Mouse (Mus musculus) myocyte (in vitro differentiated cells): ENCODE results near the gene Abhd17c. TPM values are rescaled to one million over a fixed set of nuclear protein-coding genes. Genes with fewer than 3 reads are reported as not detected.

Experiments
- H3K27me3 ChIP-seq: one replicate; pipeline ENCODE4 v1.6.1; 2011; ENCODE audit not compliant: control insufficient read depth, insufficient read depth, insufficient read length
- H3K36me3 ChIP-seq: one replicate; pipeline ENCODE4 v1.6.1; 2011; ENCODE audit not compliant: control insufficient read depth, insufficient read depth
- H3K4me2 ChIP-seq: one replicate; pipeline ENCODE4 v1.6.1; 2011; ENCODE audit warnings: low read depth, control low read depth
- H3K4me3 ChIP-seq: one replicate; pipeline ENCODE4 v1.5.1; 2011; ENCODE audit warnings: mild to moderate bottlenecking, control low read depth, moderate library complexity
- H3K79me2 ChIP-seq: one replicate; pipeline ENCODE4 v1.6.1; 2011; ENCODE audit not compliant: control insufficient read depth, insufficient read depth
- H3ac ChIP-seq: one replicate; pipeline ENCODE4 v1.6.1; 2011; ENCODE audit not compliant: control insufficient read depth, insufficient read length
- CEBPB ChIP-seq: IDR thresholded peaks from 2 replicates; pipeline ENCODE4 v1.6.1; 2011; ENCODE audit warnings: mild to moderate bottlenecking, moderate library complexity; ENCODE audit not compliant: poor library complexity, insufficient read depth, severe bottlenecking
- E2F4 ChIP-seq: IDR thresholded peaks from one replicate; pipeline ENCODE4 v1.6.1; 2011; ENCODE audit warnings: mild to moderate bottlenecking, control low read depth, moderate library complexity; ENCODE audit not compliant: insufficient read depth
- MAX ChIP-seq: IDR thresholded peaks from one replicate; pipeline ENCODE4 v1.6.1; 2011; ENCODE audit warnings: low read depth, mild to moderate bottlenecking, control low read depth
- MYOD1 ChIP-seq, 3 experiments: IDR thresholded peaks; one replicate each; pipeline ENCODE4 v1.6.1; 2011; ENCODE audit warnings: control low read depth in 2 of 3, low read depth in 2 of 3, mild to moderate bottlenecking in 2 of 3, moderate library complexity in 1 of 3; ENCODE audit not compliant: insufficient read length in 2 of 3, control insufficient read depth in 1 of 3
- MYOG ChIP-seq, 3 experiments: IDR thresholded peaks; one replicate each; pipeline ENCODE4 v1.6.1; 2011; ENCODE audit warnings: control low read depth in 2 of 3, low read depth in 2 of 3, mild to moderate bottlenecking in 2 of 3; ENCODE audit not compliant: insufficient read length in 2 of 3, control insufficient read depth in 1 of 3, insufficient read depth in 1 of 3
- POLR2A ChIP-seq: IDR thresholded peaks from one replicate; pipeline ENCODE4 v1.6.1; 2011; ENCODE audit warnings: low read depth, mild to moderate bottlenecking, control low read depth, moderate library complexity; ENCODE audit not compliant: insufficient read length
- POLR2AphosphoS2 ChIP-seq: IDR thresholded peaks from one replicate; pipeline ENCODE4 v1.6.1; 2011; ENCODE audit warnings: low read depth, control low read depth; ENCODE audit not compliant: insufficient read length
- REST ChIP-seq: IDR thresholded peaks from one replicate; pipeline ENCODE4 v1.6.1; 2011; ENCODE audit warnings: mild to moderate bottlenecking, control low read depth, moderate library complexity; ENCODE audit not compliant: insufficient read depth, insufficient read length
- SRF ChIP-seq: IDR thresholded peaks from one replicate; pipeline ENCODE4 v1.6.1; 2011; ENCODE audit warnings: low read depth; ENCODE audit not compliant: control insufficient read depth, insufficient read length
- TCF12 ChIP-seq: IDR thresholded peaks from one replicate; pipeline ENCODE4 v1.6.1; 2011; ENCODE audit warnings: mild to moderate bottlenecking, control low read depth; ENCODE audit not compliant: poor library complexity, insufficient read depth, severe bottlenecking
- TCF3 ChIP-seq: IDR thresholded peaks from one replicate; pipeline ENCODE4 v1.6.1; 2011; ENCODE audit warnings: low read depth, control low read depth; ENCODE audit not compliant: insufficient read length
- USF1 ChIP-seq: IDR thresholded peaks from one replicate; pipeline ENCODE4 v1.6.1; 2011; ENCODE audit warnings: low read depth, mild to moderate bottlenecking, control low read depth, moderate library complexity
- polyA plus RNA-seq: library from polyadenylated mRNA; unstranded; fragments of >200 nt; fragmentation: generic; extraction: Trizol; gene quantifications from one replicate; pipeline ENCODE4 v1.2.1, GENCODE M21; 2012; ENCODE audit warnings: missing spikeins

The Abhd17c gene
- polyA plus RNA-seq, 1 experiment = 32.4 TPM

DNA sequence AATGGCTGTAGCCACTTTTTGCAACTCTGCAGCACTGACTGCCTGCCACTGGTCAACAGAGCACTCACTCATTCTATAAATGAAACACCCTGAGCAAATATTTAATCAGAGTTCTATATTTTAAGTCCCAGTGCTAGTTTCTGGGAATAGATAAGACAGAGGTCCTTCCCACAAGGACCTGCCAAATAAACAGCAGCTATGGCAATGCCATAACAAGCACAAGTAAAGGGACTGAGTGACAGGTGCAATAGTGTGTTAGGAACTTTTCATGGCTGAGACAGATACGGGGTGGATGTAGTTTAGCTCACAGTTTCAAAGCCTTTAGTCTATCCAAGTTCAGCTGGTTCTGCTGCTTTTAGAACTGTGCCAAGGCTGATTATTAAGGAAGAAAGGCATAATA, 3.9 kb downstream of the Abhd17c start:
- Histone ChIP-seq H3K36me3 (no peaks in the 10 kb centered on the region), H3K4me2 (no peak overlapping the region), H3K27me3 (no peaks in the 10 kb centered on the region), H3K4me3 (no peak overlapping the region), H3K79me2 (peaks cover 86% of the 10 kb centered on the region), H3ac (no peak overlapping the region)
- peak in 1 of 3 experiments; percentile 30 for TF ChIP-seq MYOG (IDR thresholded peaks at IDR 0.05; ENCODE audit: control insufficient read depth in 1 of 3, insufficient read depth in 1 of 3, insufficient read length in 2 of 3, low read depth in 2 of 3)
- peak in 2 of 3 experiments; percentile 51 to 65 for TF ChIP-seq MYOD1 (IDR thresholded peaks at IDR 0.05; ENCODE audit: control insufficient read depth in 1 of 3, insufficient read length in 2 of 3, low read depth in 2 of 3)
- TF ChIP-seq MAX = no peak

DNA sequence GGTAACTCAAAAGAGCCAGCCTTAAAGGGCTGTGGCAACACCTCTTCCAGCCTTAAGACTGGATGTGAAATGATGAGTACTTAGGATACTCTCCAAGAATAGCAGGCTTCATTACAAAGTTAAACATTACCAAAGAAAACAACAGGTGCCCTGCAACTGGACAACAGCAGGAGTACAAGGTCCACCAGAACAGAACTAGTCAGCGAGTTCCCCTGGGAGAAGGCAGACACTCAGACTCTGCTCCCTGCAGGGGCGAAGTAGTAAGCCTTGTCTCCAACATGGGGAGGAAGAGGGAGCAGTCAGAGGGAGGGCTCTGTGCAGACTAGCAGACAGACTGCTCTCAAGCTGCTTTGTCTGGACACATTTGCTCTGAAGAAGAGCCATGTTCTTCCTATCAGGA, 6.1 kb downstream of the Abhd17c start:
- peaks cover 100% of the 10 kb centered on the region for H3K79me2 ChIP-seq
- H3K4me3 ChIP-seq = no peak overlapping the region
- no peaks in the 10 kb centered on the region for H3K36me3 ChIP-seq
- peak overlapping the region; percentile 54 for H3K4me2 ChIP-seq
- no peak overlapping the region for H3ac ChIP-seq
- H3K27me3 ChIP-seq = no peaks in the 10 kb centered on the region
- no peak for TF ChIP-seq USF1
- TF ChIP-seq POLR2AphosphoS2 = peak; percentile 21
- no peak for TF ChIP-seq TCF3

DNA sequence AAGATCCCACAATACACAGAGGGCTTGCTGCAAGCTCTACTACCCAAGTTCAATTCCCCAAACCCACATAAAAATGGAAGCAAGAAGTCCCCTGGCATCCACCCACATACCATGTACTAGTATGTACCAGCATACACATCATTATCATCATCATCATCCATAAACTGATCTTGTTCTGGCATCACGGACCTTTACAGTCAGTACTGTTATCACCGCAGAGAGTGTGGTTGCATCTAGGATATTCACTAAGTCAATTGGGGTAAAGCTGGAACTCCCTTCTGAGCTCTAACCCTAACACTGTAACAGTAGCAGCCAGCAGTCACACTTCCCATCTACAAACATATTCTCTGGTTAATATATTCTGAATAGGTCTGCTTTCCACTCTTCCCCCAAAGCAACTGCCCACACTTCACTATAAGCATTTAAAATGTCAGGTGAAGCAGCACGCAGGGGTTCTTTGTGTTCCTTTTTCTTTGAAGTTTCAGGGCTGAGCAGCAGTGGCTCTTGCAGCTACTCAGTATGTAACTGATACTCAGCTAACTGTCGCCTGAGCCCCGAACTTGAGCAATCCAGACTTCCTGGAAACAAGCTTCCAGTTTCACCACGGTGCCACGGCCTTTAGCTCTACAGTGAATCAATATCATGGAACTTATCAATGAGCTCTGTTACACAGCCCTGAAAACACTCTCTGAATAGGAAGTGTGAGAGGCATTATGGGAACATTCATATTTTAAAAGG, 8.8 kb downstream of the Abhd17c start:
- Histone ChIP-seq H3K4me2 (peak overlapping the region; percentile 1), H3K4me3 (no peak overlapping the region), H3K36me3 (no peaks in the 10 kb centered on the region), H3ac (no peak overlapping the region), H3K27me3 (no peaks in the 10 kb centered on the region), H3K79me2 (peaks cover 100% of the 10 kb centered on the region)
- TF ChIP-seq MAX = no peak
- TF ChIP-seq CEBPB = peak; percentile 36; the same call in 1 of the 2 replicates

DNA sequence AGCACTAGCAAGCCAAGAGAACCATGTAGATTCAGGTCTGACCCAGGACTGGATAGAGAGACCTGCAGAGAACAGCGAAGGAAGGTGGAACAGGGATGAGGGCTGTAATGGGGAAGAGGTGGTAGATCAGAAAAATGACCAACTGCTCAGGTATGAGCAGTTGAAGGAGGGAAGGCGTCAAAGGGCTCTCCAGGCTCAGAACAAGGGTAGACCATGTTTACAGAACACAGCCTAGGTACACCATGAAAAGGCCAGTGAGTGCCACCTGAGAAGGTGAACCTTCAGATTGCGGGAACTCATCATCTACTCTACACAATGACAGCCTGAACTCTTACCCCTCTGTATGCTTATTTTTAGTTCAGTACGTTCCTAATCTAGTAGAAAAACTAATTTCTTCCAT, 9.5 kb downstream of the Abhd17c start:
- TF ChIP-seq USF1 = no peak
- TF ChIP-seq REST = no peak
- no peak for TF ChIP-seq MYOG (IDR thresholded peaks at IDR 0.05; ENCODE audit: control insufficient read depth in 1 of 3, insufficient read depth in 1 of 3, insufficient read length in 2 of 3, low read depth in 2 of 3)
- no peak for TF ChIP-seq TCF12
- TF ChIP-seq POLR2A = no peak
- TF ChIP-seq MAX = no peak
- no peak for TF ChIP-seq POLR2AphosphoS2
- TF ChIP-seq MYOD1 (IDR thresholded peaks at IDR 0.05; ENCODE audit: control insufficient read depth in 1 of 3, insufficient read length in 2 of 3, low read depth in 2 of 3) = no peak
- no peak for TF ChIP-seq E2F4
- no peak for TF ChIP-seq TCF3
- TF ChIP-seq SRF = no peak
- TF ChIP-seq CEBPB = no peak
- H3ac ChIP-seq = no peak overlapping the region
- no peaks in the 10 kb centered on the region for H3K27me3 ChIP-seq
- H3K79me2 ChIP-seq = peaks cover 100% of the 10 kb centered on the region
- no peaks in the 10 kb centered on the region for H3K36me3 ChIP-seq
- H3K4me2 ChIP-seq = no peak overlapping the region
- no peak overlapping the region for H3K4me3 ChIP-seq

DNA sequence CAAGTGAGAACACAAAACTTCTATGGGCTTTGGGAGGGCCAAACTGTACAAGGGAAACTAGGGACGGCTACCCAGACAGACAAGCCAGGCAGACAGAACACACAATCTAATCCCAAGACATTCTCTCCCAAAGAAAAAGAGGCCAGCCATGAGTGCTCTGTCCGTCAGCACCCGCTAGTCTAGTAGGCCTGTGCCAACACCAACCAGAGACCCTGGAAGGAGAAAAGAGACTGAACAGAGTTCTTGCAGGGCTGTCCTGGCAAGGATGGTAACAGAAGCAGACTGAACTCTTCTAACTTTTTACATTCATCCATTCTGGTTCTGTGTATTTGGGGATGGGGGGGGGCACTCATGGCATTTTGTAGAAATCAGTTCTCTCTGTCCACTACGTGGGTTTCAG, 12.1 kb downstream of the Abhd17c start:
- Histone ChIP-seq H3ac (no peak overlapping the region), H3K4me2 (no peak overlapping the region), H3K4me3 (no peak overlapping the region), H3K36me3 (no peaks in the 10 kb centered on the region), H3K27me3 (no peaks in the 10 kb centered on the region), H3K79me2 (peaks cover 100% of the 10 kb centered on the region)
- TF ChIP-seq MYOD1 (IDR thresholded peaks at IDR 0.05; ENCODE audit: control insufficient read depth in 1 of 3, insufficient read length in 2 of 3, low read depth in 2 of 3) = no peak
- TF ChIP-seq MAX = no peak
- TF ChIP-seq USF1 = no peak
- no peak for TF ChIP-seq POLR2A
- TF ChIP-seq MYOG (IDR thresholded peaks at IDR 0.05; ENCODE audit: control insufficient read depth in 1 of 3, insufficient read depth in 1 of 3, insufficient read length in 2 of 3, low read depth in 2 of 3) = no peak
- no peak for TF ChIP-seq SRF

DNA sequence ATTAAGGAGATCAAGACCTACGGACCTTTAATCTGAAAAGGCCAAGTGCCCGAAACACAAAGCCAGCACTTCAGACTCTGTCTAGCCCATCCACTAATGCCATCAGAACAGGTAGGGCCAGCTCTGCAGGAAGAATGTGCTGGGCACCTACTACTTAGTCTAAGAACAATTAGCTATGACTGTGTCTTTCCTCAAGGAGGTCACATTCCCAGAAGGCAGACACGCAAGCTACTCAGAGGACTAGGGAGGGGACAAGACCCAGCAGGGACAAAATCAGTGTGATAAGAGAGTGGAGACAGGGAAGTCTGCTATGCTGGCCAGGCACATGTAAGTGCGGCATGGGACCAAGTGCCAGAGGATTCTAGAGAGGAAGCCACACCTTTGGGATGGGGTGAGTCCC, 13.0 kb downstream of the Abhd17c start:
- Histone ChIP-seq H3K27me3 (no peaks in the 10 kb centered on the region), H3K4me2 (no peak overlapping the region), H3ac (no peak overlapping the region), H3K36me3 (no peaks in the 10 kb centered on the region), H3K79me2 (peaks cover 100% of the 10 kb centered on the region), H3K4me3 (no peak overlapping the region)
- TF ChIP-seq CEBPB (no peak), REST (no peak), MAX (no peak), MYOG (IDR thresholded peaks at IDR 0.05; ENCODE audit: control insufficient read depth in 1 of 3, insufficient read depth in 1 of 3, insufficient read length in 2 of 3, low read depth in 2 of 3) (no peak), TCF12 (no peak), SRF (no peak), USF1 (no peak), POLR2AphosphoS2 (no peak), MYOD1 (IDR thresholded peaks at IDR 0.05; ENCODE audit: control insufficient read depth in 1 of 3, insufficient read length in 2 of 3, low read depth in 2 of 3) (no peak), POLR2A (no peak)
